Mouse (Mus musculus) kidney, adult 2 months (tissue): ENCODE measurements around the gene Rnf149.

ENCODE experiments used
- CTCF ChIP-seq: fragments of 200-500 bp; conservative IDR thresholded peaks from 2 replicates; pipeline ENCODE4 v1.5.1; 2011; ENCODE audit warnings: low read depth, mild to moderate bottlenecking, control low read depth, low read length, moderate library complexity, mixed read lengths; ENCODE audit not compliant: insufficient read depth, insufficient read length
- POLR2A ChIP-seq: fragments of 200-500 bp; IDR thresholded peaks from one replicate; pipeline ENCODE4 v1.6.1; 2011; ENCODE audit warnings: low read depth, low read length, control low read depth

DNA sequence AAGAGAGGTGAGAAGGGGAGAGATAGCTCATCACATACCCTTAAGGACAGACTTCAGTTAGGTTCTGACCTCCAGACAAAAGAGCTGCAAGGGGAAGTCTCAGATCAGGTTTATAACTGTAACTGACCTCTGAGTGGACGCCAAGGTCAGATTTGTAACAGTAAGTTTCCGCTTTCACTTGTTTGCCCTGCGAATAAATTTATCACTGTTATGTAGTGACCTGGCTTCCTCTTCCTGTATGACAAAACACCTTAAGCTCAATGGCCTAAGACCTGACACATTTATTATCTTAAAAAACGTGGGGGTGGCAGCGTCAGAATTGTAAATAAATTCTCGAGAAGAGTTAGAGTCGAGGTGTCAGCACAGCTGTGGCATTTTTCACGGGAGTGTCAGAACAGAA is 31.3 kb upstream of the Rnf149 start:
- no peak for TF ChIP-seq CTCF
- no peak for TF ChIP-seq POLR2A
